Mouse (Mus musculus) adrenal gland, adult (tissue): ENCODE data around the gene Mtrex.

Source experiments
- DNase-seq, 2 experiments: peaks; one replicate each; pipeline ENCODE4 v3.0.0; 2022 to 2023; ENCODE audit warnings: low spot score in 1 of 2; ENCODE audit not compliant: inconsistent age in 2 of 2

Mtrex gene

GRCm38 (mm10) chr13:112870039-112870690 lies 57.0 kb downstream of the Mtrex start:
- no peak for DNase-seq

GRCm38 (mm10) chr13:112867381-112867780 lies 59.8 kb downstream of the Mtrex start:
- no peak for DNase-seq

- DNase-seq, result no peak
Measured at GRCm38 (mm10) chr13:112866782-112867181, 60.4 kb downstream of the Mtrex start.

- peak in 1 of 2 experiments; percentile 56 for DNase-seq
Measured at GRCm38 (mm10) chr13:112862978-112863677, 64.1 kb downstream of the Mtrex start.

- no peak for DNase-seq
Measured at GRCm38 (mm10) chr13:112862342-112862741, 64.9 kb downstream of the Mtrex start.

- DNase-seq, result peak; percentile 86 to 93
Measured at GRCm38 (mm10) chr13:112861825-112862306, 65.3 kb downstream of the Mtrex start.

GRCm38 (mm10) chr13:112860911-112861310 lies 66.3 kb downstream of the Mtrex start:
- DNase-seq, result no peak

- DNase-seq, result no peak
Measured at GRCm38 (mm10) chr13:112860370-112860769, 66.8 kb downstream of the Mtrex start.

- no peak for DNase-seq
Measured at GRCm38 (mm10) chr13:112859574-112860134, 67.5 kb downstream of the Mtrex start.

- DNase-seq, result no peak
Measured at GRCm38 (mm10) chr13:112857921-112858320, 69.3 kb downstream of the Mtrex start.

GRCm38 (mm10) chr13:112854402-112854801 lies 72.8 kb downstream of the Mtrex start:
- DNase-seq, result no peak

GRCm38 (mm10) chr13:112853710-112854316 lies 73.4 kb downstream of the Mtrex start:
- no peak for DNase-seq

GRCm38 (mm10) chr13:112845931-112846330 lies 81.3 kb downstream of the Mtrex start:
- peak in 1 of 2 experiments; percentile 71 for DNase-seq

GRCm38 (mm10) chr13:112840241-112841087 lies 86.7 kb downstream of the Mtrex start:
- DNase-seq, result no peak

GRCm38 (mm10) chr13:112838562-112839232 lies 88.5 kb downstream of the Mtrex start:
- DNase-seq, result no peak

GRCm38 (mm10) chr13:112837621-112838155 lies 89.5 kb downstream of the Mtrex start:
- DNase-seq, result peak in 1 of 2 experiments; percentile 60

- DNase-seq, result peak; percentile 45 to 66
Measured at GRCm38 (mm10) chr13:112836951-112837350, 90.2 kb downstream of the Mtrex start.

- DNase-seq, result peak in 1 of 2 experiments; percentile 57
Measured at GRCm38 (mm10) chr13:112835113-112835512, 92.1 kb downstream of the Mtrex start.

- no peak for DNase-seq
Measured at GRCm38 (mm10) chr13:112833895-112834263, 93.3 kb downstream of the Mtrex start.
